Mouse (Mus musculus) adrenal gland, adult 8-10 months (tissue): ENCODE results near the gene A630001G21Rik. TPM values are rescaled to one million over a fixed set of nuclear protein-coding genes. Genes with fewer than 3 reads are reported as not detected.

Experiments
- DNase-seq: peaks from one replicate; pipeline ENCODE4 v3.0.0; 2022
- total RNA-seq, 4 experiments: library from RNA; stranded (reverse); gene quantifications; 2 replicates each; pipeline ENCODE4 v1.2.4; 2022

The A630001G21Rik gene
- total RNA-seq, 4 experiments from 2014 or later, result 0.64 to 1.3 (median 1.1) TPM

GRCm38 (mm10) chr1:85732581-85732980, 45.9 kb downstream of the A630001G21Rik start:
- no peak for DNase-seq

GRCm38 (mm10) chr1:85730471-85730870, 48.0 kb downstream of the A630001G21Rik start:
- no peak for DNase-seq

DNA sequence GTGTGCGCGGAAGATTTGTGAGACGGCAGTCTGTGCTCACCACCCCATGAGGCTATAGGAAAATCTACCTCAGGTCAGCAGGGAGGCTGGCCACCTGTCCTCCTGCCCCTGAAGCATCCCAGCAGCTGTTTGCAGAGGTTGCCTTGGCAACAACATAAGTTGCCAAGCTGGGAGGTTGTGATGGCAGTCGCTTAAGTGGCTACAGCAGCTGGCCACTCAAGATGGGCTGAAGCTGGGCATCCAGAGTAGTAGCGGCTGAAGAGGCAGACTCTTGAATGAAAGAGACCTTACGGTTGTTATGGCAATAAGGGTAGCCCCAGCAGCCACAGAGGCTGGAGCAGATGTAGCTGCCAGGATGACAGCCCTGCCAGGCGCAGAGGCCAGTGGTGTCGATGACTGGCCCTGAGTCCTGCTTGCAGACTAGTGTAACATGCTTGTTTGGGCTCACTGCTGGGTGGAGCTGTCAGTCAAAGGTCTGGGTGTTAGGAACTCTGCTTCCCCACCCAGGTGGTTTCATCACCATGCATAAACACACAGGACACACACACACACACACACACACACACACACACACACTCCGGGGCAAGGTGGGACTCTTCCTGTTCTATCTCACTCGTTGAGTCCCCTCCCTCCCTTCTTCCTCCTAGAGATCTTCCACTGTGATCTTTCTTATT, 58.1 kb downstream of the A630001G21Rik start:
- no peak for DNase-seq

GRCm38 (mm10) chr1:85719049-85719448, 59.4 kb downstream of the A630001G21Rik start:
- no peak for DNase-seq

- no peak for DNase-seq
These were observed 61.9 kb downstream of the A630001G21Rik start for GRCm38 (mm10) chr1:85716447-85717027.

DNA sequence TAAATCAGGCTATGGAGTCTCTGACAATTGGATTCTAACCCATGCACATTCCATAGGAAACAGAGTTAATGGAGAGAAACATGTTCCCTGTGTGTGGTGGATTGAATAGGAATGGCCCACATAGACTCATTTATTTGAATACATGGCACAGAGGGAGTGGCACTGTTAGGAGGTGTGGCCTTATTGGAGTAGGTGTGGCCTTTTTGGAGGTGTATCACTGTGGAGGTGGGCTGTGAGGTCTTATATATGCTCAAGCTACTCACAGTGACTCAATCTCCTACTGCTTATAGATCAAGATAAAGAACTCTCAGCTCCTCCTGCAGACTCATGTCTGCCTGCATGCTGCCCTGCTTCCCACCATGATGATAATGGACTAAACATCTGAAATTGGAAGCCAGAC, 63.9 kb downstream of the A630001G21Rik start:
- no peak for DNase-seq

DNA sequence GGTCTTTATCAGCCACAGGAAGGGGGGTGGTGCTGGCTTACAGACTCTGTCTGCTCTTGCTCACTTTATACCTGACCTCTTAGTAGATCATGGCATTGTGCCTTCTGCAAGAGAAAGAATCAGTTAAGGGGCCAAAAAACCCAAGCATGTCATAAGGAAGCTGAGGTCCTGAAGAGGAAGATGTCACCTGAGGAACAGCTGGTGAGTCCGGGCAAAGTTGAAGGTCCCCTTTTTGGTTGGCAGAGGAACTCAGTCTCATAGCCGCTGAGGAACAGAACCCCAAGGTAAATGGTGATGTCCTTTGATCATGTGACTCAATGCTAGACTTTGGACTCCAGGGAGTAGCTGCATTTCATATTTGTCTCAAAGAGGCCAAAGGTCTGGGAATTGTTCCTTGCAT, 71.7 kb downstream of the A630001G21Rik start:
- DNase-seq, result no peak

DNA sequence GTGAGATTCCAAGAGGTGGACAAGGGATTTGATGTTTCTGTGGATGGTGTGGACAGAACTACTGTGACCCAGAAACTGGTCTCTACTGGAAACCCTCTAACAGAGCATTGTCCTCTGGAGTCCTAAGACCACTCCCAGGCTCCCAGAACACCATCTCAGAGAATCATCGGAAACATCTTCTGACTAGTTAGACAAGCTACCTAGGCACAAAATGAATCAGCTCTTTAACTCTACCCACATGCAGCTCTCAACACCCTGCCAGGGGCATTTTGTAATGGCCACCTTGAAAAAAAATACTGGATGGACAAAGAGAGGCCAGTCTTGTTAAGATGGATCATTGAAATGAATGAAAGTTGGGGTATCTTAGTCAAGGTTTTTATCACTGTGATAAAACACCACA, 72.9 kb downstream of the A630001G21Rik start:
- DNase-seq, result no peak

GRCm38 (mm10) chr1:85703245-85704186, 74.9 kb downstream of the A630001G21Rik start:
- peak; percentile 54 for DNase-seq

GRCm38 (mm10) chr1:85702531-85702930, 75.9 kb downstream of the A630001G21Rik start:
- no peak for DNase-seq

DNA sequence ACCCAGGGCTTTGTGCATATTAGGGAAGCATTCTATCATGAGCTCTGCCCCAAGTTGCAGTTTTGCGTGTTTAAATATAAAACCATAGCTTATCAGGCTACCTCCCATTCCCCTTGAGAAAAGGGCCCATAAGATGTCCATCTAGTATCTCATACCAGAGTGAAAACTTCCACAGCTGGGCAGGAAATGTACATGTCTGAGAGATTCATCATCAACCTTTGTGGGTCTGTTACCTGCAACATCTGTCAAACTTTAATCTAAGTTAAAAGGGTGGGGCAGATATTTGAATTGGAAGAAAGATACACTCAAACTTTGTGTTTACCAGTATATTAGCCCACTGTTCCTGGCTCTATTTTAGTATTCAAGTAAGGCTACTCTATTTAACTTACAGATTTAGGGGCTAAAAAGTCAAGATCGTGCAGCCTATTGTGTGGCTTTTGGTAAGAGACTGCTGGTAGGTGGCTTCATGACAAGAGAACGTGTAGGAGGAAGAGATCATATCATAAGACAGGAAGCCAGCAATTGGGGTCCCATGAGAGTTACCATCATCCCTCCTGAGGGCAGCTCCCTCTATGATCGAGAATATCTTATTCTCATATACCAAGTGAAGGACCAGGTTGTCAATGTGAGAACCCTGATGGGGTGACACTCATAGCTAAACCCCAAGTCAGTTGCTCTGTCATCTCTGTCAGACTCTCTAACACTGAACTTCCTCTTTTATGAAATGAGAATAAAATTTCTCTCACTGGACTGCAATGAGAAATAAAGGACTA, 80.5 kb downstream of the A630001G21Rik start:
- no peak for DNase-seq

GRCm38 (mm10) chr1:85695646-85696045, 82.8 kb downstream of the A630001G21Rik start:
- no peak for DNase-seq

- no peak for DNase-seq
These were observed 85.2 kb downstream of the A630001G21Rik start for GRCm38 (mm10) chr1:85693280-85693679.

DNA sequence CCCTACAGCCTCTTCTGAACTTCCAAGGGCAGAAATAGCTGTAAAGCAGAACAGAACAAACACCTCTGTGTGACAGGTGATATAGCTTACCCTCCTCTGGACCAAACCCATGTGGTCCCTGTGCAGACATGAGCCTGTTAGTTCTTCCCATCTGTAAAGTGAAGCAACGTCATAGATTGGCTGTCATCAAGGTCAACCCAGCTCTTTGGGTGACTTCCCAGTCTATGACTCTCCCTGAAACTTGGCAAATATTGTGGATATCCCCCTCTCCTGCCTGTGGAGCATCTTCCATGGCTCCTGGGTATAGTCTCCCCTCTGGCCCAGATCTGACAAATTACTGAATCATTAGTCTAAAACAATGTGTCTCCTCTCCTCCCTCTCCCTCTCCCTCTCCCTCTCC, 86.2 kb downstream of the A630001G21Rik start:
- DNase-seq, result peak; percentile 52

DNA sequence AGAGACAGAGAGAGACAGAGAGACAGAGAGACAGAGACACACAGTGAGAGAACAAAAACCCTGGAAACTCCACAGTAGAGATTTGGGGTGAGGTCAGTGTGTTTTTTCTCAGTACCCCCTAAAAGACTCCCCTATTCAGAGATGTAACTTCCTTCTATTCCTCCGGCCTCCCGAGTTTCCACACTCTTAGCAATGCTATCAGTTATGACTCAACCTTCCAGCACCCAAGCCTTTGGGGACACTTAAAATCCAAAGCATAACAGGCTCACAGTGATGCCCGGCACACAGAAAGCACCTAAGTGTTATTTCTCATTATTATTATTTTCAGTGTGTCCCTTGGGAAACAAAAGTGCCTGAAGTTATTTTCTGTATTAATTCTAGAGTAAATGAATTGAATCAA, 87.9 kb downstream of the A630001G21Rik start:
- DNase-seq, result no peak

DNA sequence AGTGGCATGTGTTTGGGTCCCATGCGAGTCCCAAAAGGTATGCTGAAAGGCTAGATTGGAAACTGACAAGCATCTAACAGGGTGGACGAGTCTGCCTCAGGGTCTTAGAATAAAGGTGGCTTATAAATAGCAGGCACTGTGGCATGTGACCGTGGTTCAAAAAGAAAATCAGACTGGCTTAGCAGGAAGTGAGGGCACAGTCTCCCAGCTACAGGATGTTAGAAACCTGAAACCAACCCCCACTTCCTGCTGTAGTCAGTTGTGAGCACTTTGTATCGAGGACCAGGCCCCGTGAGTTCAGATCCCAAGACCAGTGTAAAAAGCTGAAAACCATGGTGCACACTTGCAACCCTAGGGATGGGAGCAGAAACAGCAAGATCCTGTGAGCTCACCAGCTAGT, 91.1 kb downstream of the A630001G21Rik start:
- no peak for DNase-seq

DNA sequence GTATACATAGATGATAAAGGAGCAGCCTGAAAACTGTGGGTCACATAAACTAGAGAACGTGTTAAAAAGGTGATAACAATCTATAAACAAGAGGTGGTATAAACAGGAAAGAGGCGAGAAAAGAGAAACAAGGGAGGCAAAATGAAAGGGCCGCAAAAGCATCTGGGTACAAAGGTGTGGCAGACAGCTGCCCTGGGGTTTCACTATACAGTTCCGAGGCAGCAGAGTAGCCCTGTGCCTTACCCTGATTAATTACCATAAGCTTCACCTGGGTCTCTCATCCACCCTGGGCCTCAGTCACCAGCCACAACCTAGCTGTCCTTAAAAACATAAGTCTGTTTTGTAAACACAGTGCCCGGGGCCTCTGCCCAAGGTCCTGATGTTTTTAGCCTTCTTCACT, 91.8 kb downstream of the A630001G21Rik start:
- DNase-seq, result no peak

GRCm38 (mm10) chr1:85680226-85680625, 98.2 kb downstream of the A630001G21Rik start:
- DNase-seq, result no peak
